Mouse (Mus musculus) kidney, embryonic 14.5 days (tissue): ENCODE data around the gene Apc2. TPM values are rescaled to one million over a fixed set of nuclear protein-coding genes. Genes with fewer than 3 reads are reported as not detected.

Experiments used
- ATAC-seq: fragments of 200-750 bp; cut with Nextera tagmentation; 2 replicates; pipeline ENCODE4 v1.8.0; 2017; ENCODE audit warnings: moderate number of reproducible peaks, mild to moderate bottlenecking, moderate TSS enrichment, moderate library complexity; ENCODE audit not compliant: low FRiP score, low TSS enrichment
- H3K27ac ChIP-seq: fragments of 300-500 bp; sonication (generic); 2 replicates; pipeline ENCODE4 v1.5.1; 2014; ENCODE audit warnings: low read depth, mild to moderate bottlenecking, low read length, moderate library complexity, mixed read lengths
- H3K27me3 ChIP-seq: fragments of 300-500 bp; sonication (generic); 2 replicates; pipeline ENCODE4 v1.6.1; 2014; ENCODE audit warnings: mild to moderate bottlenecking, low read length; ENCODE audit not compliant: control insufficient read depth, insufficient read depth
- H3K36me3 ChIP-seq: fragments of 300-500 bp; sonication (generic); 2 replicates; pipeline ENCODE4 v1.6.1; 2014; ENCODE audit warnings: low read length, mixed read lengths; ENCODE audit not compliant: control insufficient read depth, insufficient read depth
- H3K4me1 ChIP-seq: fragments of 300-500 bp; sonication (generic); 2 replicates; pipeline ENCODE4 v1.6.1; 2014; ENCODE audit warnings: low read length, mixed read lengths; ENCODE audit not compliant: control insufficient read depth, insufficient read depth
- H3K4me2 ChIP-seq: fragments of 300-500 bp; sonication (generic); replicated peaks from 2 replicates; pipeline ENCODE4 v1.6.1; 2014; ENCODE audit warnings: low read depth, mild to moderate bottlenecking, low read length
- H3K4me3 ChIP-seq: fragments of 300-500 bp; sonication (generic); 2 replicates; pipeline ENCODE4 v1.5.1; 2014; ENCODE audit warnings: mild to moderate bottlenecking, low read length
- H3K9ac ChIP-seq: fragments of 300-500 bp; sonication (generic); 2 replicates; pipeline ENCODE4 v1.6.1; 2014; ENCODE audit warnings: low read depth, mild to moderate bottlenecking, low read length, moderate library complexity
- H3K9me3 ChIP-seq: fragments of 300-500 bp; sonication (generic); 2 replicates; pipeline ENCODE4 v1.6.1; 2016; ENCODE audit warnings: low read length; ENCODE audit not compliant: control insufficient read depth
- WGBS: fragments of 180-500 bp; shearing (Covaris S2); extraction: QIAGEN DNeasy Blood & Tissue Kit; methylation state at CpG from one replicate; pipeline ENCODE4 v1.1.7; 2014; 5-methylcytosine and 5-hydroxymethylcytosine counted together
- polyA plus RNA-seq: library from polyadenylated mRNA; unstranded; fragments of >200 nt; fragmentation: Nextera tagmentation; extraction: Ambion mirVana; gene quantifications from 2 replicates; pipeline ENCODE4 v1.2.1, GENCODE M21; 2014

Apc2 gene
- polyA plus RNA-seq, 1 experiment from 2014 or later: 1.0 TPM

- no peak for ATAC-seq
- Histone ChIP-seq H3K4me1 (peaks cover 9% of the 10 kb centered on the region), H3K9me3 (no peaks in the 10 kb centered on the region), H3K4me3 (no peak overlapping the region), H3K27me3 (peaks cover 64% of the 10 kb centered on the region), H3K9ac (no peak overlapping the region), H3K27ac (no peak overlapping the region), H3K36me3 (peaks cover 11% of the 10 kb centered on the region; the same call in 1 of the 2 replicates), H3K4me2 (no peak overlapping the region)
- 20% methylated on average over 11 of the region's 11 CpGs for WGBS
These were observed 20.6 kb downstream of the Apc2 start for GRCm38 (mm10) chr10:80316359-80316781.

DNA sequence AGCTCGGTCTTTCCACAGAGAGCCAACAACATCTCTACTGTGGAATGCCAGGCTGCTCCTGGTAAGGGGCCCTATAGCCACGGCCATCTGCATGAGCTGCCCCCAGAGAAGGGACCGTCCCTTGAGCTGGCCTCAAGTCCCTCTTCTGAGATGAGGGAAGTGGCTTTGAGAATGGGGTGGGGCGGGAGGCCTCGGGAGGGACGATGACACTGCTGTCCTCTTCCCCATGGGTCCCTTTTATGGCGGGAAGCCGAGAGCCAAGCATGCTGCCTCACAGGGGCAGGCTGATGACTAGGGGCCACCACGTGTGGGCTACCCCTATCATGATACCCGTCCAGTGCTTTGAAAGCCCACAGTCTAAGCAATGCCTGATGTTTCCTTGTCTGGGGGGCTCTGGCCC, 21.2 kb downstream of the Apc2 start:
- H3K4me1 ChIP-seq: peaks cover 9% of the 10 kb centered on the region
- peaks cover 11% of the 10 kb centered on the region; the same call in 1 of the 2 replicates for H3K36me3 ChIP-seq
- H3K9me3 ChIP-seq: no peaks in the 10 kb centered on the region
- H3K9ac ChIP-seq: no peak overlapping the region
- no peak overlapping the region for H3K4me3 ChIP-seq
- 40% methylated on average over 10 of the region's 10 CpGs for WGBS
- peaks cover 57% of the 10 kb centered on the region for H3K27me3 ChIP-seq
- H3K27ac ChIP-seq: no peak overlapping the region
- no peak for ATAC-seq
- no peak overlapping the region for H3K4me2 ChIP-seq

- peak within 1 kb of the TSS; percentile 79 for H3K4me2 ChIP-seq
- H3K27ac ChIP-seq: peak within 1 kb of the TSS; percentile 74; the same call in 1 of the 2 replicates
- peaks cover 18% of the 10 kb centered on the region for H3K4me1 ChIP-seq
- ATAC-seq: peak; percentile 32; the same call in 1 of the 2 replicates
- H3K27me3 ChIP-seq: peaks cover 24% of the 10 kb centered on the region
- peaks cover 11% of the 10 kb centered on the region; the same call in 1 of the 2 replicates for H3K36me3 ChIP-seq
- H3K9ac ChIP-seq: peak within 1 kb of the TSS; percentile 83
- WGBS: 0% methylated on average over 34 of the region's 34 CpGs
- H3K9me3 ChIP-seq: no peaks in the 10 kb centered on the region
- peak within 1 kb of the TSS; percentile 90 for H3K4me3 ChIP-seq
These were observed 24.6 kb downstream of the Apc2 start, which contains the start of gene 2310011J03Rik for GRCm38 (mm10) chr10:80320340-80320760. TSS of gene 2310011J03Rik (minus strand) at chr10:80320537.

GRCm38 (mm10) chr10:80321014-80321669, 25.4 kb downstream of the Apc2 start:
- H3K4me3 ChIP-seq: no peak overlapping the region
- 74% methylated on average over 6 of the region's 6 CpGs for WGBS
- no peak overlapping the region for H3K27ac ChIP-seq

GRCm38 (mm10) chr10:80321670-80322581, 26.1 kb downstream of the Apc2 start:
- Histone ChIP-seq H3K36me3 (peaks cover 11% of the 10 kb centered on the region; the same call in 1 of the 2 replicates), H3K27ac (no peak overlapping the region), H3K9me3 (no peaks in the 10 kb centered on the region), H3K4me1 (peaks cover 18% of the 10 kb centered on the region), H3K27me3 (peaks cover 8% of the 10 kb centered on the region; the same call in 1 of the 2 replicates), H3K4me3 (peak overlapping the region; percentile 56), H3K9ac (no peak overlapping the region), H3K4me2 (peak overlapping the region; percentile 97)
- no peak for ATAC-seq
- WGBS: 92% methylated on average over 21 of the region's 21 CpGs

More at GRCm38 (mm10) chr10:80321014-80321669, 25.4 kb downstream of the Apc2 start:
- H3K4me1 ChIP-seq: peaks cover 18% of the 10 kb centered on the region
- no peak overlapping the region for H3K4me2 ChIP-seq
- no peak for ATAC-seq
- no peaks in the 10 kb centered on the region for H3K9me3 ChIP-seq
- peaks cover 11% of the 10 kb centered on the region; the same call in 1 of the 2 replicates for H3K36me3 ChIP-seq
- peaks cover 16% of the 10 kb centered on the region for H3K27me3 ChIP-seq
- H3K9ac ChIP-seq: no peak overlapping the region

DNA sequence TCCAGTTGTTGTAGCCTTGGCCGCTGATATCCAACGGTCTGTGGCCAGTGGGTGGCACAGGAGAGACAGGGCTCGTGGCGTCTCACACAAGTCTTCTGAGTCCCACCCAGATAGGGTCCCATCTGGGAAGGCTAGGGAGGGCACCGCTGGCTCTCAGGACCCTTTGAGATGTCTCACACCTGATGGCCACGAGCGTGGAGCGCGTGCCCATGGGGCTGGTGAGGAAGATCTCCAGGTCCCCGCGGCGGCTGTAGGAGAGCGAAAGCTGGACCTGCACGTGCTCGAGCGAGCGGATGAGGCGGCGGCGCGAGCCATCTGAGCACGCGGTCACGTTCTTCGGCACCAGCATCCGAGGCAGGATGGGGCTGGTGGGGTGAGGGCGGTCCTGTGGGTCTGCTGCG, 27.0 kb downstream of the Apc2 start:
- H3K4me1 ChIP-seq: peaks cover 18% of the 10 kb centered on the region
- H3K4me3 ChIP-seq: peak overlapping the region; percentile 56
- H3K27ac ChIP-seq: no peak overlapping the region; the same call in 1 of the 2 replicates
- peak overlapping the region; percentile 97 for H3K4me2 ChIP-seq
- H3K9me3 ChIP-seq: no peaks in the 10 kb centered on the region
- H3K36me3 ChIP-seq: 0 out of 2 replicates have a peak, but pooled peaks cover 8% of the 10 kb centered on the region
- 8% methylated on average over 28 of the region's 28 CpGs for WGBS
- peak overlapping the region; percentile 66 for H3K9ac ChIP-seq
- peak; percentile 7; the same call in 1 of the 2 replicates for ATAC-seq
- no peaks in the 10 kb centered on the region; the same call in 1 of the 2 replicates for H3K27me3 ChIP-seq

GRCm38 (mm10) chr10:80323261-80324119, 27.7 kb downstream of the Apc2 start:
- Histone ChIP-seq H3K27me3 (no peaks in the 10 kb centered on the region), H3K4me3 (peak overlapping the region; percentile 56), H3K4me2 (peak overlapping the region; percentile 97), H3K4me1 (peaks cover 18% of the 10 kb centered on the region), H3K9me3 (no peaks in the 10 kb centered on the region), H3K9ac (peak overlapping the region; percentile 66), H3K36me3 (0 out of 2 replicates have a peak, but pooled peaks cover 4% of the 10 kb centered on the region), H3K27ac (no peak overlapping the region; the same call in 1 of the 2 replicates)
- 2% methylated on average over 45 of the region's 46 CpGs for WGBS
- ATAC-seq: peak; percentile 53
